Mouse (Mus musculus): ENCODE data around the gene Trpm8. TPM values are rescaled to one million over a fixed set of nuclear protein-coding genes. Genes with fewer than 3 reads are reported as not detected.
A peak's percentile ranks its signal among the peaks of the same experiment; 100 is the strongest.

Gene Trpm8
- polyA plus RNA-seq, 1 experiment: not detected

GRCm38 (mm10) chr1:88318531-88319060, 41.1 kb downstream of the Trpm8 start:
- no peak overlapping the region for H3K4me3 ChIP-seq (ENCODE audit: extremely low read depth, insufficient read depth, insufficient read length)
- no peaks in the 10 kb centered on the region for H3K36me3 ChIP-seq (ENCODE audit: control insufficient read depth, insufficient read depth, low read length)
- H3K4me1 ChIP-seq (ENCODE audit: control insufficient read depth, insufficient read depth, insufficient read length): no peaks in the 10 kb centered on the region
- WGBS: 72% methylated on average over 6 of the region's 6 CpGs
- peak; percentile 32; the same call in 1 of the 2 replicates for TF ChIP-seq CTCF (IDR thresholded peaks at IDR 0.05; ENCODE audit: extremely low read depth, insufficient read depth, insufficient read length, insufficient replicate concordance)
- no peak for TF ChIP-seq POLR2A (IDR thresholded peaks at IDR 0.05; ENCODE audit: low read depth, low read length)
- peak in 1 of 2 experiments; percentile 46 for DNase-seq (ENCODE audit: low read depth in 1 of 2, low spot score in 2 of 2)
- H3K27me3 ChIP-seq (ENCODE audit: control insufficient read depth, insufficient read depth, low read length): no peaks in the 10 kb centered on the region
- H3K27ac ChIP-seq (ENCODE audit: insufficient read depth, low read length): no peak overlapping the region

- 76% methylated on average over 7 of the region's 7 CpGs for WGBS
- H3K4me3 ChIP-seq (ENCODE audit: extremely low read depth, insufficient read depth, insufficient read length): no peak overlapping the region
- DNase-seq (ENCODE audit: low read depth in 1 of 2, low spot score in 2 of 2): no peak
- H3K27me3 ChIP-seq (ENCODE audit: control insufficient read depth, insufficient read depth, low read length): no peaks in the 10 kb centered on the region
- no peaks in the 10 kb centered on the region for H3K36me3 ChIP-seq (ENCODE audit: control insufficient read depth, insufficient read depth, low read length)
- no peak overlapping the region for H3K27ac ChIP-seq (ENCODE audit: insufficient read depth, low read length)
- no peaks in the 10 kb centered on the region for H3K4me1 ChIP-seq (ENCODE audit: control insufficient read depth, insufficient read depth, insufficient read length)
- TF ChIP-seq POLR2A (IDR thresholded peaks at IDR 0.05; ENCODE audit: low read depth, low read length) (no peak), CTCF (IDR thresholded peaks at IDR 0.05; ENCODE audit: extremely low read depth, insufficient read depth, insufficient read length, insufficient replicate concordance) (no peak)
Measured at GRCm38 (mm10) chr1:88320821-88321395, 43.4 kb downstream of the Trpm8 start.

GRCm38 (mm10) chr1:88322146-88322545, 44.7 kb downstream of the Trpm8 start:
- Histone ChIP-seq H3K27ac (ENCODE audit: insufficient read depth, low read length) (no peak overlapping the region), H3K36me3 (ENCODE audit: control insufficient read depth, insufficient read depth, low read length) (no peaks in the 10 kb centered on the region), H3K4me3 (ENCODE audit: extremely low read depth, insufficient read depth, insufficient read length) (no peak overlapping the region), H3K27me3 (ENCODE audit: control insufficient read depth, insufficient read depth, low read length) (no peaks in the 10 kb centered on the region), H3K4me1 (ENCODE audit: control insufficient read depth, insufficient read depth, insufficient read length) (no peaks in the 10 kb centered on the region)
- TF ChIP-seq CTCF (IDR thresholded peaks at IDR 0.05; ENCODE audit: extremely low read depth, insufficient read depth, insufficient read length, insufficient replicate concordance) (no peak), POLR2A (IDR thresholded peaks at IDR 0.05; ENCODE audit: low read depth, low read length) (no peak)
- DNase-seq (ENCODE audit: low read depth in 1 of 2, low spot score in 2 of 2): no peak

GRCm38 (mm10) chr1:88323101-88323500, 45.6 kb downstream of the Trpm8 start:
- no peaks in the 10 kb centered on the region for H3K4me1 ChIP-seq (ENCODE audit: control insufficient read depth, insufficient read depth, insufficient read length)
- H3K27me3 ChIP-seq (ENCODE audit: control insufficient read depth, insufficient read depth, low read length): no peaks in the 10 kb centered on the region
- no peaks in the 10 kb centered on the region for H3K36me3 ChIP-seq (ENCODE audit: control insufficient read depth, insufficient read depth, low read length)
- H3K4me3 ChIP-seq (ENCODE audit: extremely low read depth, insufficient read depth, insufficient read length): no peak overlapping the region
- 78% methylated on average over 3 of the region's 3 CpGs for WGBS
- no peak overlapping the region for H3K27ac ChIP-seq (ENCODE audit: insufficient read depth, low read length)
- TF ChIP-seq CTCF (IDR thresholded peaks at IDR 0.05; ENCODE audit: extremely low read depth, insufficient read depth, insufficient read length, insufficient replicate concordance): no peak
- no peak for TF ChIP-seq POLR2A (IDR thresholded peaks at IDR 0.05; ENCODE audit: low read depth, low read length)
- DNase-seq (ENCODE audit: low read depth in 1 of 2, low spot score in 2 of 2): no peak

GRCm38 (mm10) chr1:88339481-88339880, 62.0 kb downstream of the Trpm8 start:
- TF ChIP-seq CTCF (IDR thresholded peaks at IDR 0.05; ENCODE audit: extremely low read depth, insufficient read depth, insufficient read length, insufficient replicate concordance) (no peak), POLR2A (IDR thresholded peaks at IDR 0.05; ENCODE audit: low read depth, low read length) (no peak)
- 87% methylated on average over 9 of the region's 9 CpGs for WGBS
- no peak overlapping the region for H3K27ac ChIP-seq (ENCODE audit: insufficient read depth, low read length)
- H3K36me3 ChIP-seq (ENCODE audit: control insufficient read depth, insufficient read depth, low read length): no peaks in the 10 kb centered on the region
- no peaks in the 10 kb centered on the region for H3K4me1 ChIP-seq (ENCODE audit: control insufficient read depth, insufficient read depth, insufficient read length)
- H3K27me3 ChIP-seq (ENCODE audit: control insufficient read depth, insufficient read depth, low read length): no peaks in the 10 kb centered on the region
- no peak for DNase-seq (ENCODE audit: low read depth in 1 of 2, low spot score in 2 of 2)
- H3K4me3 ChIP-seq (ENCODE audit: extremely low read depth, insufficient read depth, insufficient read length): no peak overlapping the region

GRCm38 (mm10) chr1:88342615-88343014, 65.2 kb downstream of the Trpm8 start:
- no peak for TF ChIP-seq POLR2A (IDR thresholded peaks at IDR 0.05; ENCODE audit: low read depth, low read length)
- no peak for TF ChIP-seq CTCF (IDR thresholded peaks at IDR 0.05; ENCODE audit: extremely low read depth, insufficient read depth, insufficient read length, insufficient replicate concordance)
- no peak overlapping the region for H3K27ac ChIP-seq (ENCODE audit: insufficient read depth, low read length)
- no peaks in the 10 kb centered on the region for H3K36me3 ChIP-seq (ENCODE audit: control insufficient read depth, insufficient read depth, low read length)
- no peak for DNase-seq (ENCODE audit: low read depth in 1 of 2, low spot score in 2 of 2)
- WGBS: 87% methylated on average over 3 of the region's 3 CpGs
- H3K27me3 ChIP-seq (ENCODE audit: control insufficient read depth, insufficient read depth, low read length): no peaks in the 10 kb centered on the region
- H3K4me3 ChIP-seq (ENCODE audit: extremely low read depth, insufficient read depth, insufficient read length): no peak overlapping the region
- H3K4me1 ChIP-seq (ENCODE audit: control insufficient read depth, insufficient read depth, insufficient read length): no peaks in the 10 kb centered on the region

GRCm38 (mm10) chr1:88345580-88345979, 68.1 kb downstream of the Trpm8 start:
- WGBS: 49% methylated on average over 3 of the region's 3 CpGs
- Histone ChIP-seq H3K27ac (ENCODE audit: insufficient read depth, low read length) (no peak overlapping the region), H3K27me3 (ENCODE audit: control insufficient read depth, insufficient read depth, low read length) (no peaks in the 10 kb centered on the region), H3K4me1 (ENCODE audit: control insufficient read depth, insufficient read depth, insufficient read length) (no peaks in the 10 kb centered on the region), H3K4me3 (ENCODE audit: extremely low read depth, insufficient read depth, insufficient read length) (no peak overlapping the region), H3K36me3 (ENCODE audit: control insufficient read depth, insufficient read depth, low read length) (no peaks in the 10 kb centered on the region)
- no peak for DNase-seq (ENCODE audit: low read depth in 1 of 2, low spot score in 2 of 2)
- TF ChIP-seq POLR2A (IDR thresholded peaks at IDR 0.05; ENCODE audit: low read depth, low read length): no peak
- TF ChIP-seq CTCF (IDR thresholded peaks at IDR 0.05; ENCODE audit: extremely low read depth, insufficient read depth, insufficient read length, insufficient replicate concordance): no peak

All from spleen, adult 2 months (tissue).